Mouse (Mus musculus): ENCODE measurements around the gene Tas2r138.
"Not testable (repeated sequence)": the region's sequence is repeated elsewhere in the genome, so short reads cannot be mapped to it uniquely, and the experiment has no call there.

Gene Tas2r138

DNA sequence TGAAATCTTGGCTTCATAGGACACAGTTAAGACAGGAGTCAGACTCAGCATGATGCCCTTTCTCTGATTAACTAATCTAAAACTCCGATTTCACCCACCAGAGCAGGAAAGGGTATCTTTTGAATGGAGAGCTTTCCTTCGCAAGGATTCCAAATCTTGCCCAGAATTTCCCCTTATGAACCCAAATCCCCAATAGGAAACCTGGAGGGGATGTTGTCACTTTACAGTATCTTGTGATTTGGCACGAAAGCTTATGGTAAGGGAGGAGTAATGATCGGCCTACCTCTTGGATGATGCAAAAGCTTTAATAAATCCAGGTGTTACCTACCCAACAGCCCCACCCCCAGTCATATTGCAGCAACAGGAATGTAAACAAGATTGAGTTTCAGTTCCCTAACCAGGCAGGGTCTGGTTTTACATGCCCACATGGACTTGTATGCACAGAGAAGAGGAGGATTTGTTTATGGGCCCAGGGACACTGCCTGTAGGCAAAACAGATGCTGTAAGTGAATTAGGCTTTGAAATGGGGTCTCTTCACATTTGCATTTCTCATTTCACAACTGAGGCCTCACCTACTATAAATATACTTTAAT is at the start of gene Tas2r138:
Gene Tas2r138, minus strand, starts transcription at position 51 of the 593 bp plus-strand sequence.
- no peak for DNase-seq

DNA sequence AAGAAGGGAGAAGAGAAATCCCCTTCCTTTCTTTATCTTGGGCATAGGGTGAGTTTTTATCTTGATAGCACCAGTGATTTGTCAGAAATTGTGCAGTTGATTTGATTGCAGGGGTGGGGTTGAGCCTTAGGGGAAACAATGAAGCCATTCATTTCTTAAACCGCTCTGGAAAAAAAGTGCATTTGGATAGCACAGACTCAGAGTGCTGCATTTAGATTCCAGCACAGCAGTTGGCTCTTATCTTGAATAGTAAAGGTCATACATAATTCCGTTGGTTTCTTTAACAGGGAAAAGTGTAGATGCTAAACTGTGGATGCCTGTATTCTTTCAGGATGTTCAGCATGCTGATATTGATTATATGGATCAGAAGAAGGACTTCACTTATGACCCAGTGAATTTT is 47.8 kb upstream of the Tas2r138 start:
- no peak for DNase-seq

DNA sequence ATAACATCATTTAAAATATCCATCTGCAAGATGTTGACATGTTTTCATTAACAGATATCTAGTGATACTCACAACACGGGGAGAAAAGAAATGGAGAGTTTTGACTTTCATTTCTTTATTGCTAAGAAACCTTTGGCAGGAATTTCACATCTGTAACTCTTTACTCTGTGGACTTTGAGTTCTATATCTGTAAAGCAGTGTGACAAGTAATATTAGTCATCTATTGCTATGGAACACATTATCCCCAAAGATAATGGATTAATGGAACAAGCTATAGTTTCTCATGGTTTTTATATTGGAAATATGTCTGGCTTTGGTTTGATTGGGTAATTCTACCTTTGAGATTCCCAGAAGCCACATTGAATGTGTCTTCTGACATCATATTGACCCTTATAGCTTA is 37.8 kb upstream of the Tas2r138 start:
- no peak for DNase-seq

DNA sequence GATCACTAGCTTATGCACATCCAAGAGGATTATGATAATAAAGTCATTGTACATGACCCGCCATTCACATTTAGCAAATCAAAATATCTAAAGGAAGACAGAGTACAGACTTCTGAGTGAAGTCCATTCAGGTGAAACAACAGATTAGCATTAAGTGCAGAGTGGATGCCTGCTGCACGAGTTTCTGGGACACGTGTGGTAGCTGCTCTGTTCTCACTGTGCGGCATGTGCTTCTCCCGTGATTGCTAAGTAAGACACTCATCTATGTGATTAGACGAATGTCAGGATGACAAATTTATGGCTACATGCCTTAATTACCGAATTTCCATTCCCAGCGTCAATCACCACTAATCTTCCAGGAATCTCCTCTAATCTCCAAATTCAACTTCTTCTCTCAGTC is 32.6 kb upstream of the Tas2r138 start:
- DNase-seq: no peak

DNA sequence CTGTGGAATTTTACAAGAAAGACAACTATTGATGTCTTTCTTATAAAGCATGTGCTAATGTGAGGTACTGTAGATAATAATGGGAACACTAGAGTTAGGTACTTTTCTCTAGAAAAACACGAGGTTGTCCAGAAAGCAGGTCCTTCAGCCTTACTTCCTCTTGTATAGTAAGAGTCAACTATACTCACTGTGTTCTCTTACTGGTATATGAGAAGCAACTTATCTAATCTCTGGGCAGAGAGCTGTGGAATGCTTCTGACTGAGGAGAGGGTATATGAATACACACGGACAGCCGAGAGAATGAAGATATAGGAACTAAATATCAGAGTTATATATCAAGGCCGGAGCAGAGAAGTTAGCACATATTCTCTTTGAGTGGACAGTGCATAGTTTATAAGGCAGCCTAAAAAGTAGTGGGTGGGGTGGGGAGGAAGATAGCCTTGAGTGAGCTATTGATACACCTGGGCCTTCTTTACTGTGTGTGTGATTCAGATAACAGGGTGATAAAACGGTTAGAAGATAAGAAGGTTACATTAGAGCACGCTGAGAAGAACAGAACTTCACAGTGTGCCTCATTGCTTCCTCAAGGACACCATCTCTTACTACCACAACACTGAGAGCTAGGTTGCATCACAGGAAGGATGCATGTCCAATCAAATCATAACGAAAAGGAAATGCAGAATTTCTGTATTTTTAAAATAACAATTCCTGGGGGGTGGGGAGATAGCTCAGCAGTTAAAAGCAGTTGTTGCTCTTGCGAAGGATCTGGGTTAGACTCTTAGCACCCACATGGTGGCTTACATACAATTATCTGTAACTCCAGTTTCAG is 27.8 kb upstream of the Tas2r138 start:
- DNase-seq: no peak

DNA sequence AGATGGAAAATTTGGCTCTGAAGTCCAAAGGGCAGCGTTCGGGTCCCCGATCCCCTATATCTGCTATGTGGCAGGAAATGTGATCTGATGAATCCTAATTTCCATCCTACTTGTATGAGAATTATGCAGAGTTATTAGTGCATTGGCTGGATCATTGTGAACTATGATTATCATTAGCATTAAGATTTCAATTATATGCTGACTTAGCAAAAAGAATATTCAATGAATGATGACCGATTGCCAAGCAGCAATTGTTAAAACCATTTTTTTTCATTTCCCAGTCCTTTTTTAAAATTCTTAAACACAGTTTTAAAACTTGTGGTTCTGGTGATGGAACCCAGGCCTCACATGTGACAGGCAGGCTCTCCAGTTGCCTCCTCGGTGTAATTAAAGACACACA is 24.6 kb upstream of the Tas2r138 start:
- no peak for DNase-seq

DNA sequence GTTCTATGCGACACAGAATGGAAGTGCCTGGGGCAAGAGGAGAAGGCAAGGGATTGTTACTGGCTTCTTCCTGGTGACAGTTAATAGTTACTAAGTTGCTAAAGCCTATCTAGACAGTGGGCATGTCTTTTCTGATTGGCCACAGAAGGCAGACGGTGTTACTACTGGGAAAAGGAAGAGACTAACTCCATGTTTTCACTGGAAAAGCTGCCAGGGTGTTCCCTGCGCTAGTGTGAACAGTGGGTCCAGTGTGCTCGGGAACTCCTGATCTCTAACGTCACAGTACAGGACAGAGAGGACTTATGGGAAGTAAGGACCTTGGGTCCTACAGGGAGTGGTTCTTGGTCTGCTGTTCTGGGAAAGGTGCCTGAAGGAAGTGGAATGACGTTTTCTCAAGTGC is 22.4 kb upstream of the Tas2r138 start:
- DNase-seq: no peak

DNA sequence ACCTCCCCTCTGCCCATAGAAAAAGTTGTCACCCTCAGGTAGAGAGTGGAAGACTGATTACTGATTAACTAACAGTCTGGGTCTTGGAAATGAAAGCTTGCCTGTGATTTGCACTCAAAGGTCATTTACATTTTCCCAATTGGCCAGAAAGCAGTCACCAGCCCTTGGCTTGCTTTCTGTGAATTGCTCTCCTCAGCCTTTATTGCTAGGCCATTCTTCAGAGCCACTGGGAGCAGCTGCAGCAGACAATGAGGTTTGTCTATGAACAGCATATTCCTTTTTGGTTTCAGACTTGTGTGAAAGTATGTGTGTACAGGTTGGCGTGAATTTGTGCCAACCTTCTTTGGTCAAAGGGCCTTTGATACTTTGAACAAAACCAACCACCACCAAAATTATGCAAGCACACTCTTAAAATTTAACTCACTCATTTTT is 21.5 kb upstream of the Tas2r138 start:
- DNase-seq: no peak

DNA sequence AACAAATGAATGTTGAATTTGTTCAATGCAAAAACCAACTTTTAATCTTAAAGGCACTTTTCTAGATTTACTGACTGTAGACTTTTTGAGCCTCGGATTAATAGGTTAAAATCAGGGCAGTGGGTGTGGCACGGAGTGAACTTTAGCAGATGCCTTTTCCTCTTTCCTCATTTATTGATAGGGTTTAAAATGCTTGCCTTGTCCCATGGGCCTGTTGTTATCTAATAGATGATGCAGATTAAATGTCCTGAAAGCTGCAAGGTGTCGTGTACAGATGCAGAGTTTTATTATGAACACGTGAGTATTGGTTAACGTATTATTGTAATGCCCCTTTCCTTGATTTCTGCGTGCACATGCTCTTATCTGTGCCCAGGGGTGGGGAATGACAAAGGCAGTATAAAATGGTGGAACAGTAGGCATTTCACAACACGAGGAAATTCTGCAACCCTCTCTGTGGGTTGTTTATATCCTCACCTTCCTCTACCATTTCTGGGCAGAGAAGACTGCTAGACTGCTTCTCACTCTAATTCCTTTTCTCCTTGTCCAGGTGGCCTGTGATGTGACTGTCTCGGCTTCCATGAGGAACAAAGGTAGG is 15.4 kb upstream of the Tas2r138 start, which contains the start of gene Mgam:
Gene Mgam, plus strand, starts transcription at position 426 of the 595 bp plus-strand sequence.
- no peak for DNase-seq

DNA sequence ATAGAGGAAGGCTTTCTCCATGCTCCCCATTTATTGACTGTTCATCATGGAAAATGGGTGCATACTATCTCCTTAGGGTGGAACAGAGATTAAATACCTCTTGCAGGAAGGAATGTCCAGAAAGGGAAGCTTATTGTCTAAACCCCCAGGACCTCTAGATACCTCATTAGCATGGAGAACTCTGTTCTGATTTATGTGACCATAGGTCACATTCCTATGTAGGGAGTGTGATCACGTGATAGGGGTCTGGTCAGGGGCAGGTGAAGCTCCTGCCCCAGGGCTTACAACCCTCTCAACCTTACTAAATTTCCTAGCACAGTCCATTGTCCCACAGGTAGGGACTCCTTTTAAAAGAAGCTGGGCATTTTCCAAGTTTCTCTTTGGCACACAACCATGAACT is 13.0 kb upstream of the Tas2r138 start:
- no peak for DNase-seq

DNA sequence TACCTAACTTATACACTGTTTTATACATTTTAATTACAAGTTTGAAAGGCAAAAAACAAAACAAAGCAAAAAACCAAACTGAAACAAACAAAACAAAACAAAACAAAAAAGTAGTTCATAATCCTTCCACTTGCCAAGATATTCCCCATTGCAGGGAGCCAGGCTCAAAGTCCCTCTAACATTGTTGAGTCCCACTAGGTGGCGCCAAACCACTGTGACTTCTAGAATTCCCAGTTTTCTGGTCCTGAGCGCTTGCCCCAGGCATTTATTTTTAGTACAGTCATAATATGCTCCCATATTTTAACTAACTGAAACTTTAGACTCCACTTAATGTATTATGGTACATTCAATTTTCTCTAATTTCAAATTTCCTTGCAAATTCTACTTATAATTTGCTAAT is 4.9 kb upstream of the Tas2r138 start:
- DNase-seq: peak; percentile 62

DNA sequence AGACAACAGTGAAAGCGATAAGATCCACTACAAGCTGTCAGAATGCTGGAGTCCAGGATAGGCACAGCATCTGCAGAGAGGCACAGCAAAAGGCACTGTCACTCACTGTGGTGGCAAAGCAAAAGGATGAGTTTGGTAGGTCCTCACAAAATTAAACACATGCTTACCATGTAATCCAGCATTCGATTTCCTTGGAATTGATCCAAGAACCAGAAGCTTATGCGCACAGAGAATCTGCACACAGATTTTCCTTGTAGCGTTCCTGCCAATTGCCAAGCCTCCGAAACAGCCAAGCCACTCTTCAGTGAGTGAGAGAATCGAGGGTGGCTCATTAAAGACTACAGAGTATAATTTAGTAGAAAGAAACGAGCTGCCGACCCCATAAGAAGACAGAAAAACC is 2.9 kb downstream of the Tas2r138 start:
- no peak for DNase-seq

DNA sequence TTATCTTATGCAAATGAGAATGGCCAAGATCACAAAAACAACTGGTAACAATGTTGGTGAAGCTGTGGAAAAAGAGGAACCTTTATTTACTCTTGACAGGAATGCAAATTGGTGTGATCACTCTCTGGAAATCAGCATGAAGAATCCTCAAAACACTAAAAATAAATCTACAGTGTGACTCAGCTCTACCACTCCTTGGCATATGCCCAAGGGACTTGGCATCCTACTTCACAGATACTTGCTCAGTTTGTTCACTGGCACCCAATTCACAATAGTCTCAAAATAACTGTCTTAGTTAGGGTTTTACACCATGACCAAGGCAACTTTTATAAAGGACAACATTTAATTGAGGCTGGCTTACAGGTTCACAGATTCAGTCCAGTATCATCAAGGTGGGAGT is 5.7 kb downstream of the Tas2r138 start:
- DNase-seq: no peak

DNA sequence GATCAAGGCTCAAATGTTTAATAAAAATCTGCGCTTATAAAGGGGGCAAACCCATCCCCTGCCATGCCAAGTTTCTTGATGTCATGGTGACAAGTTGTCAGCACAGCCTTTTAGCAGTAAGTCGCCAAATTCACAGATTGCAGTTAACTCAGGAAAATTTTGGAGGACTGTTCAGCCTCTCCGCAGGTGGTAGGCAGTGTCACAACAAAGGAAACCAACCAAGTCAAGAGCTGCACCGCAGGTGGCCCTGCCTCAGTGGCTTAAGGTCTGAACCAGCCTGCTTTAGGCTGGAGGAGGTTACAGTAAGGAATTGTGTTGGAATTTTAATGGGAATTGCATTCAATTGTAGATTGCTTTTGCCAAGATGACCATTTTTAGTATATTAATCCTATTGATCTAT is 14.6 kb downstream of the Tas2r138 start:
- not testable (repeated sequence) for DNase-seq

DNA sequence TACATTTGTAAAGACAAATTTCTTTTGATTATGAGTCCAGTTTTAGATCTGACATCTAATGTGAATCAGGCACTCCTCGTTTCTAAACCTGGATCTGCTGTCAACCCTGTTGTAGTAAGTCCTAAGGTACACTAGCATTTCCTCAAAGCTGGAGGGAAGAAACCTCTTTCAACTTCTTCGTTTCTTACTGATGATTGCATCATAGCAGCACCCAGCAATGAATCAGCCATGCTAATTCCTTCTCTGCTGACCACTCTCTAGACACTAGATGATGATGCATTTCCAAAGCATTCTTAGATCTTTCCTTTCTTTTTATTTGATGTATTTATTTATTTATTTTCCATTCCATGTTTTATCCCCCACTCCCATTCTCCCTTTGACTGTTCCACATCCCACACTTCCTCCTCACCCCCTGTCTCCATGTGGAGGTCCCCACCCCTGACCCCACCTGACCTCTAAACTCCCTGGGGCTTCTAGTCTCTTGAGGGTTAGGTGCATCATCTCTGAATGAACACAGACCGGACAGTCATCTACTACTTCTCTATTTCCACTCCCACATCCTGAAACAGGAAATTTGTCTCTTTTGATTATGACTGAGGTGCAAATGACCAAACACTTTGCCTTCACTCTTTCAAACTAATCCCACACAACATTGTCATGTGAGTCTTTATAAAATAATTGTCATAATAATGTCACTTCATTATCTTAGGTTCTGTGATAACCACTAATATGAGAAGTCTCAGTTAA is 18.1 kb downstream of the Tas2r138 start:
- DNase-seq: no peak

DNA sequence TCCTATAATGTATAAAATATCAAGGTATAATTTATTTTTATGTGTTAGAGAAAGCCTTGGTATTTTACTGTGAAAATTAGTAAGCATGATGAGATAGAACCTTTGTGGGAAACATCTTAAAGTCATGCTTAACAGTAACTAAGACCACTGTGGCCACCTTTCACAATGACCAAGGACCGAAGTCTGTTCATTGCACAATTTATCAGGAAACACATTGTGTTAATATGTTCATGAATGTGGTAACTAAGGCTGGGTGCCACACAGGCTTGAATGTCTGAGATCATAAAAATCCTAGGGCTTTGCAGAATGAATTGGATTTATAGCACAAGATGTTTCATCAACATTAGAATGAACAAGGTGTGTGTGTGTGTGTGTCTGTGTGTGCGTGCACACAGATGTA is 24.8 kb downstream of the Tas2r138 start:
- DNase-seq: no peak

DNA sequence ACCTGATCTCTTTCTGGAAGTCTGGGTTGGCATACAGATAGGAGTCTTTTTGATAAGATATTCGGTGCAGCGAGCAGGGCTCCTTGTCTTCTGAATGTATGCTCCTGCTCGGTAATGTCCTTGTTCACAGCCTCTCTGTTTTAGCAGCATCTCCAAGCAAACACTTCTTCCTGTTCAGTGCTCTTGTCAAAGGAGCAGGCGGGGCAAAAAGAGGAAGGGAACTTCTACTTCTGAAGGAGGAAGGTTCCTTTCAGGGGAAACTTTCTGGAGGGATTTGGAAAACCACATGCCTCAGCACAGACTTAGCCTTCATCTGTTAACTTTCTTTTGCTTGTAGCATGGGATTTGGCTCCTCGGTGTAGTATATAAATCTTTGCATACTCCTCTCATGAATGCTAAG is 27.5 kb downstream of the Tas2r138 start, which contains the start of gene Clec5a:
Gene Clec5a, minus strand, starts transcription at position 177 of the 400 bp plus-strand sequence.
- DNase-seq: no peak

DNA sequence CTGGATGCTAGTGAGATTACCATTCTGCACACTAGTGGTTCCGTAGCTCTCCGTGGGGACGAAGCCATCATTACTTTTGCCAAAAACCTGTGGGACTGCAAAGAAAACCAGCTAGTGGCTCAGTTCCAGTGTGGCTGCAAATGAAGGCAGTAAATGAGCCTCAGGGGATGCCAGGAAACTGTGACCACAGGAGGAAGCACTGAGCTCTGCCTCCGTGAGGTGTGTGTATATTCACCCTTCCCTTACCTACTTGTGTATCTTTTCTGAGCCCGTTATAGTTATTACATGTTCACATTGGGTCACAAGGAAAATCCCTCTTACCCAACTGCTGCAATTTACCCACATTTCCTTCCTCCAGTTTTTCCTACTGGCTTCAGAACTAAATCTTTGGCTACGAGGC is 28.8 kb downstream of the Tas2r138 start:
- DNase-seq: no peak

DNA sequence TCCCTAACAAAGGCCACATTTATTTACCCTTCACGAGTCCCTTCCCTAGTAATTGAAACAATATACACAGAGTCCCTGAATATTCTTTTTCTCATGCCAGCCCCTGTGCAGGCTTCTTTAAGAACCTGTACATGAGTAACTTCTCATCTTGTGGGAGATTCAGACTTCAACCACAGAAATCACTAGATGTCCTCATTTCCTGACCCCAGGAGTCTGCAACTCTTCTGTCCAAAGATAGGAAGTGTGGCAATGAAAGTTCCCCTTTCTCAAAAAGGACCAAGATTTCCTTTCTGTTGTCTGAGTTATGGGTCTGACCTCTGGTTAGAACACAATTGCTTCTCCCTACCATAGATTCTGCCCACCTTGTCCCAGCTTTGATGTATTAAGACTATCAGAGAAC is 36.8 kb downstream of the Tas2r138 start:
- DNase-seq: no peak

DNA sequence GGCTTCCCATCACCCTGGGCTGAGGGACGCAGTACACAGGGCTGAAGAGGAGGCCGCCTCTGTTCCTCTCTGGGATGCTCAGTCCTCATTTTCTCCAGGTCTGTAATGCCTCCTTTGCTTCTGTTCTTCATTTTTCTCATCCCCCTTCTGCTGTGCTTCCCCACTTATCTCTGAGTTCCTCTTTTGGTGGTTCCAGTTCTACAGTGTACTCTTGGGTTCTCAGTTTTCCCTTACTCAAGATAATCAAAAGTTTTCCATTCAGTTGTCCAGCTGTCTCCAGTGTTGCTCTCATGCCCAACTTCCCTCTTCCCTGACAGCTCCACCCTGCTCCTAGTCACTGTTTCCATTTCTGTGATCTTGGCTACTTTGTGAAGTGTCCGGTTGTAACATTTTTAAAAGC is 39.5 kb downstream of the Tas2r138 start:
- no peak for DNase-seq

DNA sequence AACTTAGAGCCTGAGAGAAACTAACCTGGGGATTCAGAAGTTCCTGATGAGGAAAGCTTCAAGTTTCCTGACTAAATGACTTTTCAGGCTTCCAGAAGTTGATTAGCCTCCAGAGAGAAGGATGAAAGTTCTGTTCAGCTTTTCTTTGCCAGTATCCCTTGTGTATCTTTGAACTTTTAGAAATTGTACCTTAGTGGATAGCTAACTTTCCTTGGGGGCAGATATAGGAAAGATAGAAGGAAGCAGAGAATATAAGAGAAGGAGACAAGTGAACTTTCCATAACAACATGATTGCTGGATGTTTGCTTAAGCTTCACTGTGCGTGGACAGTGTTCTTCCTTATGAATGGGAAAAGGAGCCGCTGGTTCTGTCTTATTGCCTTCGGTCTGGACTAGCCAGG is 43.9 kb downstream of the Tas2r138 start, which contains the start of gene Olfr460:
Gene Olfr460, plus strand, starts transcription at position 301 of the 400 bp plus-strand sequence.
- DNase-seq: no peak

All from thymus, postnatal 4 days (tissue).